Mouse (Mus musculus) embryo, embryonic 10.5 days (tissue): Measurements from ENCODE around the gene Cd5.
A peak's percentile ranks its signal among the peaks of the same experiment; 100 is the strongest.

Experiments
- DNase-seq: peaks from one replicate; pipeline ENCODE4 v3.0.0-alpha.2; 2015; ENCODE audit warnings: low spot score

The Cd5 gene

GRCm38 (mm10) chr19:10758708-10759107, 19.9 kb upstream of the Cd5 start:
- DNase-seq, result peak; percentile 33

DNA sequence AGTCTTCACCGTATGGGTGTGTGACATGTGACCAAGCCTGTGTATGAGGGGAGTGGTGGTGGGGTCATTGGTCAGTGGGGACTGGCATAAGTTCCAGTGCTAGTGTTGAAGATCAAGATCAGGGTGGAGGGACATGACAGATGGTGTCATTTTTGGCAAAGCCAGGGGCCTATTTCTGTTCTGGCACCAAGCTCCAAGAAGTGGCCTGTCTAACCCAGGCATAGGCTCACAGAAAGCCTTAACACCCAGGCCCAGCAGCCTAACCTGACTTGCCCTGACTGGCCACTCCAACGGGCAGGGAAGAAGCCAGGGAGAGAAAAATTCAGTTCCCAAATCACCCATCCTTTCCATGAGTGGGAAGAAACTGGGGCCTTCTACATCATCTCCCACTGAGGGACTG, 18.7 kb upstream of the Cd5 start:
- DNase-seq, result no peak

DNA sequence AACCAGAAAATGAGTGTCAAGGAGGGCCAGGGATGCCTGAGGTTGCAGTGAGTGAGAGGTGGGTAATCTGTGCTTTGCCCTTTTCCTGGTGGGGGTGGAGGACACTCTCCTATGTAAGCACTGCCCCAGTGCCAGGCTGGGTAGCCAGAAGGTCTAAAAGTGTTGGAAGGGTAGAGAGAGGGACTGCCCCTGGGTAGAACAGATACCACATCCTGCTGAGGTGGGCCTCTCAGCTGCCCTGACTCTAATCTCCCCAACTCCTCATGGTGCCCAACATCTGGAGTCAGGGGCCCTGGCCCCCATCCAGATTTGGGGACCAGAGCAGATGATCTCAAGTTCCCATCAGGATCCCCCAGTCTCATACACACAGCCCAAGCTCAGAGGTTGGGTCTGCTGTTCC, 18.3 kb upstream of the Cd5 start:
- DNase-seq, result no peak

DNA sequence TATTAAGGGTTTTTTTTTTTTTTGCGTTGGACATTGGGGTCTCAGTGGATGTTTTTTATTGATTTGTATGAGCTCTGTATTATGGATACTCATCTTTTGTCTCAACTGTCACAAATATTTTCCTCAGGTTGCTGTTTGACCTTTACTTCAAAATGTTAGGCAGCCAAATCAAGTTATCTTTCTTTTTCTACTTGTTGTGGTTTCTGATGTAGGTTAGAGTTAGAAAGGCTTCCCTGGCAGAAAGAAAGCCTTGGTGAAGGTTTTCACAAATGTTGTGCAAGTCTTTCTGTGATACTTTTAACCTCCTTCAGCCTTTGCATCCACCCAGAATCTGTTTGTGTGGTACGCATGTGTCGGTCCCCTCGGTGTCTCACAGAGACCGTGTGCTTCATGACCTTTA, 13.8 kb upstream of the Cd5 start:
- no peak for DNase-seq

GRCm38 (mm10) chr19:10752106-10752505, 13.3 kb upstream of the Cd5 start:
- no peak for DNase-seq

- no peak for DNase-seq
These were observed 12.8 kb upstream of the Cd5 start for GRCm38 (mm10) chr19:10751607-10752006.

DNA sequence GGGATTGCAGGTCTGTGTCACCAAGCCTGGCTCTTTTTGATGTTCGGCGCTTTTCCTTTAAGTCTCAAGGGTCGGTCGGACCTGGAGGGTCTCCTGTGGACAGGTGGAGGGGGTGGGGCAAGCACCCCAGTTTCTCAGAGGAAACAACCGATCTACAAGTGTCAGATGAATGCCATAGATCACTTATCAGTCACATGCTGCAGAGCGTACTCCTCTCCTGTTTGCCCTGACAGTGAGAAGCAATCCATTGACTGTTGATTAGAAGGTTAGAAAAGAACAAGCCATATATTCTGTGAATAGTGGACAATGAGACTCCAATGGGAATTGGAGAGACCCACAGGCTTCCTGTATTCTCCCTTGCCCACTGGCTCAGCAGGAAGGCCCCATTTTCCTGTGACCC, 11.4 kb upstream of the Cd5 start:
- DNase-seq, result no peak

GRCm38 (mm10) chr19:10749295-10749694, 10.5 kb upstream of the Cd5 start:
- DNase-seq, result no peak

DNA sequence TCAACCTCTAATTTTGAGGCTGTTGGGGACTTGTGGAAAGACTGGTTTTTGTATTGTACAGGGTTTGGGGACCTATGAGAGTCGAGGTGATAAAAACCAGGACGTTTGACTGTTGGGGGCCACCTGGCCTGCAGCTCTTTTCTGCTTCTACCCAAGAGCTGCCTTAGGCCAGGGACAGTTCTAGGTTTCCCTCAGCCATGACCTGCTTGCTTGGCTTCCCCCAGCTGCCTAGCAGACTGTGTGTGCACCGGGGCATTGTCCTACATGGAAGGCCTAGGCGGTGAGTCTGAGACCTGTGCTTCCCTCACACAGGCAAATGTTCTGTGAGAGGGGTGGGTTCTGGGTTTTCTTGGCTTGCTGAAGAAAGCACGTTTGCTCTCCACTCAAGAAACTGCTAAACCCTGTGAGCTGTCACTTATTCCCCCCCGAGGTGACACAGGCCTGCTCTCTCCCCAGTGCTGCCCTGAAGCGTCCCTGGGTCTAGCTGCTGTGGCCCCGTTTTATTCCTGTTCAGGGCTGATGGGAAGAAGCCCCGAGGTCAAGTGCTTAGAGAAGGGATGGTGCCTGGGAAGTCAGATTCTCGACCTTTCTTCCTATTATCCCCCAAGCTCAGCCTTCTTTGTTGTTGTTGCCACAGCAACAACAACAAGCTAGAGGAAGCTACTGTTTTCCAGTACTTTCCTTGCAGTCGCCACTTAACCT, 9.8 kb upstream of the Cd5 start:
- no peak for DNase-seq

DNA sequence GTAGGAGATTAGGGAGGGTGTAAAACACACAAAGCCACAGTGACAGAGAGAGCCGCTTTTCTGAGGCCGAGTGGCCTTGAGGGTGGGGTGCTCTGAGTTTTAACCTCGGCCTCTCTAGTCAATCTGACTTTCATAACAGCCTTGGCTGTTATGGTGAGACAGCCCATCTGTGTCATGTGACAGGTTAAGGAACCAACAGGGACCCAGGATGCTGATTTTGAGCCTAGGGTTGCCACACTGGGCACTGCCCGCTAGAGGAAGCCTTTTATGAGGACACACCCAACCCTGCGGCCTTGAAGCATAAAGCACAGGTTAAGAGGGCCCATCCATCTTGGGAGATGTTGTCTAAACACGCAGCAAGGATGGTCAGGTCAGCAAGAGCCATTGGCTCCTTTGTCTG, 8.9 kb upstream of the Cd5 start:
- no peak for DNase-seq

GRCm38 (mm10) chr19:10747182-10747581, 8.4 kb upstream of the Cd5 start:
- no peak for DNase-seq

GRCm38 (mm10) chr19:10742565-10742964, 3.8 kb upstream of the Cd5 start:
- DNase-seq, result no peak

- no peak for DNase-seq
These were observed 3.3 kb upstream of the Cd5 start for GRCm38 (mm10) chr19:10742145-10742544.

GRCm38 (mm10) chr19:10740641-10741440, 2.0 kb upstream of the Cd5 start:
- peak; percentile 25 for DNase-seq

DNA sequence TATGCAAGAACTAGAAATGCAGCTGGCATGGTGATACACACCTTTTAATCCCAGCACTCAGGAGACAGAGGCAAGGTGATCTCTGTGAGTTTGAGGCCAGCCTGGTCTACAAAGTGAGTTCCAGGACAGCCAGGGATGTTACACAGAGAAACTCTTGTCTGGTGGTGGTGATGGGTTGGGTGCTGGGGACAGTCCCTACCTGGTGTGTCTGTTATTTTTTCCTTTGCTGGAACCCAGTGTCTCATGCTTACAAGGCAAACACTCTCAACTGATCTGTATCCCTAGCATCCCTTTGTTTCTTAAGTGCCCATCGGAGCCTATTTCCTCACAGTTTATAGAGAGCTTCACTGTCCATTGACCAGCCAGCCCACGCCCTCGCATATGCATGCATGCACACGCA, 1.1 kb upstream of the Cd5 start:
- DNase-seq, result no peak

GRCm38 (mm10) chr19:10738038-10738437, 764 bp downstream of the Cd5 start:
- no peak for DNase-seq

DNA sequence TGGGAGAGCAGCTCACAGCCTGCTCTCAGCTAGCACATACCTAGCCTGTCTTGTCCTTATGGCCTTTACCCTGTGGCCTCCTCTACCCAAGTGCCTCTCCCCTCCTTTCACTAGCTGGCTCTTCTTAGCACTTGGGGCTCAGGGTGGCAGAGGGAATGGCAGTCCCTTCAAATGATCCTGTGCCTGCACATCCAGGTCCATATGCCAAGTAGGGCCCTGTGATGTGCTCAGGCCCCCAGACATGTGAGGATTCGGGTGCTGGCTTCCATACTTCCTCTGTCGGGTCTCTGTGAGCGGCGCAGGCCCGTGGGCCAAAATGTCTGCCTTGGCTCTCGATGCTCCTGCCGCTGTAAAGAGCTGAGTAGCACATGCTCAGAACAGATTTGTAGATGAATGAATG, 2.9 kb downstream of the Cd5 start:
- no peak for DNase-seq

DNA sequence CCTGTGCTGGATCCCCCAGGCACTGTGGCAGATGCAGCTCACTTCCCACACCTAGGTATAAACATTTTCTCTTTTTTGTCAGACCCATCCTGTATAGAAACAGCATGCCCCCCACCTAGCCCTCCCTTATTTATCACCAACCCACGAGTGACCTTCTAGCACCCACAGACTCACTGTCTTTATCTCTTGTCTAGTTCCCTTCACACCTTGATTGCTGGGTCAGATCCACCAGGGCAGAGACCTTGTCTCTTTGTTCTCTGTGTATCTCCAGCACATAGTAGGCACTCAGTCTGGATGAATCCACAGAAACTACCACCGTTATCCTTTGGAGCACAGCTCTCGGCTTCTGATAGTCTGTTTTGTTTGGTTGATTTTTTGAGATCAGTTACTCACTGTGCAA, 3.7 kb downstream of the Cd5 start:
- DNase-seq, result no peak

DNA sequence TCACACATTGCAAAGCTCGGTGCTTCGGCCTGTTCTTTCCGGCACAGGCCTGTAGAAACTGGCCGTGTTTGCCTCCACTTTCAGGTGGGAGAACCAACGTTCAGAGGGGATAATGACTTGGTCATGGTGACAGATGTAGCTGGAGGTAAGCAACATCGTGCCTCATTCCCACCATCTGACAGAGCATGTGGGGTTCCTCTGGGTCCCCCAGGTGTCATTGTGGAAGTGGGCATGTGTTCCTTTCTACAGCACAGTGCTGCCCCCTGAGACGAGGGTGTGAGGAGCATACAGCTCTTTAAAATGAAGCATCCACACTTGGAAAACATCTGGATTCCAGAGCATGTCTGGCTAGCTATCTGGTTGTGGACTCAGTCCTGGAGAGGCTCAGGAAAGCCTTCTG, 4.2 kb downstream of the Cd5 start:
- DNase-seq, result no peak

- no peak for DNase-seq
These were observed 5.2 kb downstream of the Cd5 start for GRCm38 (mm10) chr19:10733501-10734127.

- no peak for DNase-seq
These were observed 6.1 kb downstream of the Cd5 start for GRCm38 (mm10) chr19:10732741-10733140.

DNA sequence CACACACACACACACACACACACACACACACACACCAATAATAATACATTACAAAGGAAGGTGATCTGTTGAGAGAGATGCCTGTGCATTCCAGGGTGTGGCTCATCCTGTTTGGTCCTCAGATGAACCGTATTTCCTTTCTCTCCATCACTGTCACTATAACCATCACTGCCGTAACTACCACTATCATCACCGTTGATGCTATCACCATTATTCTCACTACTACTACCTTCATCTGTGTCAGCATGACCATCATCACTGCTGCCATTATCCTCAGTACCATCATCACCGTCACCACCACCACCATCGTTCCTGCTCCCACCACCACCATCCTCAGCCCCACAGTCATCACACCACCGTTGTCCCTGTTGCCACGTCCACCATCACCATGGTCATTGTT, 6.8 kb downstream of the Cd5 start:
- DNase-seq, result no peak

DNA sequence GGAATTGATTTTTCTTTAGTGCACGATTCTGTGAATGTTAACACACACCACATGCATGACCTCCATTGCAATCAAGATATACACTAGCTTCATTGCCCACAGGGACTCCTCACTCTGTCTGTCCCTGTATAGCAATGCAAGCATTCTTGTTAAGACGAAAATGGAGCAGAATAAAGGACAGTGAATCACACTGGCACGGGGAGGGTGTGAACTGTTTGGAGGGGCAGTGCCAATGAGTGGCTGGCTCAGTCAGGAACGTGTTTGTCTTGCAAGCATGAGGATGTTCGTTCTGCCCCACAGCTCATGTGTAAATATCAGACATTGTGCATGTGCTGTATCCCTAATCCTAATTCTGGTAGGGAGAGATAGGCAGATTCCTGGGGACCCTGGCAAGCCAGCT, 8.3 kb downstream of the Cd5 start:
- DNase-seq, result no peak
